Mouse (Mus musculus): ENCODE measurements at regions not wholly inside any gene's neighbourhood (a gene's known extent, or its start where the extent isn't known, plus 50 kb on each side); places are given as distances from the start of the nearest gene placed in this dataset.

- in situ Hi-C loops (cut with MboI; ENCODE audit: low pct_unique_long_range_greater_than_20kb), result no loop called here
- DNase-seq (ENCODE audit: low read depth, low spot score) (no peak), ATAC-seq (no peak)
- CTCF ChIA-PET, result no interaction called here
- no peaks in the 10 kb centered on the region for H3K27me3 ChIP-seq
- POLR2A ChIA-PET, result no interaction called here
- TF ChIP-seq CTCF (IDR thresholded peaks at IDR 0.05), result no peak
These were observed 317.9 kb downstream of the Etnk1 start for GRCm38 (mm10) chr6:143484941-143485340.

- ChIA-PET CTCF (no interaction called here), POLR2A (no interaction called here)
- no peak for DNase-seq (ENCODE audit: low read depth, low spot score)
These were observed 320.0 kb downstream of the Etnk1 start for GRCm38 (mm10) chr6:143487003-143487402.

GRCm38 (mm10) chr6:143490019-143490418 is 323.0 kb downstream of the Etnk1 start:
- no peak for DNase-seq (ENCODE audit: low read depth, low spot score)
- no peak for TF ChIP-seq CTCF (IDR thresholded peaks at IDR 0.05)
- CTCF ChIA-PET, result no interaction called here
- no peaks in the 10 kb centered on the region for H3K27me3 ChIP-seq
- in situ Hi-C loops (cut with MboI; ENCODE audit: low pct_unique_long_range_greater_than_20kb), result no loop called here
- ATAC-seq, result no peak
- POLR2A ChIA-PET, result interaction anchor here (0.6 kb wide), 1 partner anchor 54 kb away, joined by 3 read pairs; no protein-coding TSS in a partner anchor

More at GRCm38 (mm10) chr6:143487003-143487402, 320.0 kb downstream of the Etnk1 start:
- no peaks in the 10 kb centered on the region for H3K27me3 ChIP-seq
- TF ChIP-seq CTCF (IDR thresholded peaks at IDR 0.05), result no peak
- no peak for ATAC-seq
- in situ Hi-C loops (cut with MboI; ENCODE audit: low pct_unique_long_range_greater_than_20kb), result no loop called here

- no peak for TF ChIP-seq CTCF (IDR thresholded peaks at IDR 0.05)
- in situ Hi-C loops (cut with MboI; ENCODE audit: low pct_unique_long_range_greater_than_20kb), result no loop called here
- DNase-seq (ENCODE audit: low read depth, low spot score), result no peak
- POLR2A ChIA-PET, result no interaction called here
- CTCF ChIA-PET, result no interaction called here
- ATAC-seq, result no peak
- no peaks in the 10 kb centered on the region for H3K27me3 ChIP-seq
These were observed 324.4 kb downstream of the Etnk1 start for GRCm38 (mm10) chr6:143491380-143491779.

GRCm38 (mm10) chr6:143493543-143493942 is 326.5 kb downstream of the Etnk1 start:
- no peak for DNase-seq (ENCODE audit: low read depth, low spot score)
- CTCF ChIA-PET, result no interaction called here
- POLR2A ChIA-PET, result no interaction called here
- TF ChIP-seq CTCF (IDR thresholded peaks at IDR 0.05), result no peak
- no peaks in the 10 kb centered on the region for H3K27me3 ChIP-seq
- in situ Hi-C loops (cut with MboI; ENCODE audit: low pct_unique_long_range_greater_than_20kb), result no loop called here
- ATAC-seq, result no peak

GRCm38 (mm10) chr6:143494341-143494740 is 327.3 kb downstream of the Etnk1 start:
- ATAC-seq, result no peak
- in situ Hi-C loops (cut with MboI; ENCODE audit: low pct_unique_long_range_greater_than_20kb), result no loop called here
- no peaks in the 10 kb centered on the region for H3K27me3 ChIP-seq
- POLR2A ChIA-PET, result no interaction called here
- TF ChIP-seq CTCF (IDR thresholded peaks at IDR 0.05), result no peak
- CTCF ChIA-PET, result no interaction called here
- DNase-seq (ENCODE audit: low read depth, low spot score), result no peak

- ChIA-PET CTCF (no interaction called here), POLR2A (no interaction called here)
- in situ Hi-C loops (cut with MboI; ENCODE audit: low pct_unique_long_range_greater_than_20kb), result no loop called here
- no peaks in the 10 kb centered on the region for H3K27me3 ChIP-seq
- ATAC-seq (no peak), DNase-seq (ENCODE audit: low read depth, low spot score) (no peak)
- TF ChIP-seq CTCF (IDR thresholded peaks at IDR 0.05), result no peak
These were observed 327.9 kb downstream of the Etnk1 start for GRCm38 (mm10) chr6:143494886-143495285.

- no peak for TF ChIP-seq CTCF (IDR thresholded peaks at IDR 0.05)
- ChIA-PET POLR2A (no interaction called here), CTCF (interaction anchor here (1.4 kb wide), 1 partner anchor 18 kb away, joined by 3 read pairs; no protein-coding TSS in a partner anchor)
- ATAC-seq (no peak), DNase-seq (ENCODE audit: low read depth, low spot score) (no peak)
- in situ Hi-C loops (cut with MboI; ENCODE audit: low pct_unique_long_range_greater_than_20kb), result no loop called here
- H3K27me3 ChIP-seq, result no peaks in the 10 kb centered on the region
These were observed 331.7 kb downstream of the Etnk1 start for GRCm38 (mm10) chr6:143498764-143499163.

GRCm38 (mm10) chr6:143499259-143500043 is 332.4 kb downstream of the Etnk1 start:
- DNase-seq (ENCODE audit: low read depth, low spot score), result no peak
- TF ChIP-seq CTCF (IDR thresholded peaks at IDR 0.05), result no peak
- ChIA-PET POLR2A (no interaction called here), CTCF (interaction anchor here (1.4 kb wide), 1 partner anchor 18 kb away, joined by 3 read pairs; no protein-coding TSS in a partner anchor)
- in situ Hi-C loops (cut with MboI; ENCODE audit: low pct_unique_long_range_greater_than_20kb), result no loop called here
- ATAC-seq, result no peak
- no peaks in the 10 kb centered on the region for H3K27me3 ChIP-seq

GRCm38 (mm10) chr6:143502803-143503202 is 335.8 kb downstream of the Etnk1 start:
- no peak for DNase-seq (ENCODE audit: low read depth, low spot score)
- H3K27me3 ChIP-seq, result no peaks in the 10 kb centered on the region
- TF ChIP-seq CTCF (IDR thresholded peaks at IDR 0.05), result no peak
- no peak for ATAC-seq
- ChIA-PET POLR2A (interaction anchor here (0.7 kb wide), 1 partner anchor 95 kb away, joined by 3 read pairs; no protein-coding TSS in a partner anchor), CTCF (interaction anchor here (1.9 kb wide), 1 partner anchor 14 kb away, joined by 6 read pairs; no protein-coding TSS in a partner anchor)
- in situ Hi-C loops (cut with MboI; ENCODE audit: low pct_unique_long_range_greater_than_20kb), result no loop called here

GRCm38 (mm10) chr6:143503953-143504352 is 336.9 kb downstream of the Etnk1 start:
- CTCF ChIA-PET, result interaction anchor here (1.9 kb wide), 1 partner anchor 12 kb away, joined by 6 read pairs; no protein-coding TSS in a partner anchor
- TF ChIP-seq CTCF (IDR thresholded peaks at IDR 0.05), result no peak
- no peaks in the 10 kb centered on the region for H3K27me3 ChIP-seq
- ATAC-seq, result no peak
- POLR2A ChIA-PET, result no interaction called here
- in situ Hi-C loops (cut with MboI; ENCODE audit: low pct_unique_long_range_greater_than_20kb), result no loop called here
- no peak for DNase-seq (ENCODE audit: low read depth, low spot score)
